Mouse (Mus musculus) gastrocnemius, postnatal 36 days (tissue): ENCODE measurements around the gene Tmco2. TPM values are rescaled to one million over a fixed set of nuclear protein-coding genes. Genes with fewer than 3 reads are reported as not detected.
A peak's percentile ranks its signal among the peaks of the same experiment; 100 is the strongest.
"Not testable (repeated sequence)": the region's sequence is repeated elsewhere in the genome, so short reads cannot be mapped to it uniquely, and the experiment has no call there.

Experiments used
- DNase-seq, 2 experiments: peaks; one replicate each; pipeline ENCODE4 v3.0.0; 2022
- intact Hi-C: fragments of 180-260 bp; cut with DNase I; formaldehyde crosslinking; loops from one replicate; pipeline ENCODE4 v1.15.1; 2025
- long read RNA-seq, 2 experiments: library from polyadenylated mRNA; stranded (forward); transcript quantifications; one replicate each; pipeline ENCODE4 v2.0.0; 2021
- total RNA-seq, 2 experiments: library from RNA; stranded (reverse); gene quantifications; 2 replicates each; pipeline ENCODE4 v1.2.3; 2021

The Tmco2 gene
- total RNA-seq: not detected
- long read RNA-seq, experiment 1: 0 reads
- long read RNA-seq, experiment 2: 0 reads

DNA sequence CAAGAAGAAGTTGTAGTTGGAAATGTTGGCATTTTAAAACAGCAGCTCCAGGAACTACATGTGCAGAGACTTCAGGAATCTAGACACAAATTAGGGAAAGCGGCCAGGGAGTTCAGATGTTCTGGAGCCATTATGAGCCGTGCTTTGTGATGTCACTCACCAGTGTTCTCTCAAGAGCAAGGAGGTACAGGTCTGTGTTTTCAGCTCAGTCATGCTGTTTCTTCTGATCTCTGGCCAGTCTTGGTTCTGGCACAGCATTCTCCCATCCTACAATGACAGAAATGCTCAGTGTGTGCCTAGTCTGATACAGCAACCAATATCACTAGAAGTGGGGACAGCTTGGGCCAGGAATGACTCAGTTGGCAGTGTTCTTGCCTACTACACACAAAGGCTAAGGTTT, at the start of gene Tmco2:
Tmco2 (minus strand) TSS at position 101 of the 400 bp plus-strand sequence.
- no peak for DNase-seq
- intact Hi-C loops: no loop called here

DNA sequence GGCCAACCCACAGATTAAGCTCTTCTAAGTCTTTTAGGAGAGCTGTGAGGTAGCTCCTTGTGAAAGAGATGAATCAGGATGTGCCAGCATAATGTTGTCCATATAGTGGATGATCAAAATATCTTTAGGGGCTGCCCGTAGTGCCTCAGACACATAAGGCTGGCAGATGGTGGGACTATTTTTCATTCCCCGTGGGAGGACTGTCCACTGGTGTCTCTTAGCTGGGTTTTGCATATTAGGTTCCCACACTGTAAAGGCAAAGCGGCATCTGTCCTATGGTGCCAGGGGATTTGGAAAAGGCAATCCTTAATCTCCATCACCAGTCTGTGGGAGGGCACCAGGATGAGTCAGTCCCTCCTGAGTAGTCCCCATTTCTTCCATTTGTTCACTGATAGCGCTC, 5.7 kb downstream of the Tmco2 start:
- intact Hi-C loops: no loop called here
- DNase-seq: no peak

DNA sequence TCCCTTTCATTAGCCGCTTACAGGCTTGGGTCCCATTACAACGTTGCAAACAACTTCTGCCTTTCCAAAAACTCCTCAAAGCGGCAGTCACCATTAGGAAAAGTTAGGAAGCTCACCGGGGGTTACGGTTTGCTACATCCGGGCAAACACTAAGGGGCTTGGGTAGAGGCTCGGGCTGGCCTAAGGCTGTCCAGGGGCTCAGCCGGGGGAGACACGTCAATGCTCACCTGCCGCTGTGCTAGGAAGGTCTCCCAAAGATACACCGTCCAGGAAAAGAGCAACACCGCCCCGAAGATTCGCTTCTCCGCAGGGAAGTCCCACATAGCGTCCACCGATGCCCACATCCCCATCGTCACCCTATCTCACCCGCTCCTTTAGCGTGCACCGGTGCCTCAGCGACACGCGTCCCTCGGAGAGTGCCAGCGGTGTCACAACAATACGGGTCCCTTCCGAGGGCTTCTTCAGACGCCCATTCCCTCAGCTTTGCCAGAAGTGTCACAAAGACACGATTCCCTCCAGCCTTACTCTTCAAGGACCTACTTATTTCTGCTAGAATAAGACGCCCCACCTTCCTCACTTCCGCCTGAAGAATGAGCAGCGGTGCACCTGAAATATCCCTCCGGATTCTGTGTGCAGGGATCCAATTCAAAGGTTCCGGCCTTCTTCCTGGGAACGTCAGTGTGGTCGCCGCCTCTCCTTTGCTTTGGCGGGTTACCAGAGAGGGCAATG, 11.2 kb downstream of the Tmco2 start, which contains the start of gene Zmpste24:
Zmpste24 (minus strand) TSS at position 592 of the 729 bp plus-strand sequence.
- intact Hi-C loops: no loop called here
- peak; percentile 64 to 75 for DNase-seq

DNA sequence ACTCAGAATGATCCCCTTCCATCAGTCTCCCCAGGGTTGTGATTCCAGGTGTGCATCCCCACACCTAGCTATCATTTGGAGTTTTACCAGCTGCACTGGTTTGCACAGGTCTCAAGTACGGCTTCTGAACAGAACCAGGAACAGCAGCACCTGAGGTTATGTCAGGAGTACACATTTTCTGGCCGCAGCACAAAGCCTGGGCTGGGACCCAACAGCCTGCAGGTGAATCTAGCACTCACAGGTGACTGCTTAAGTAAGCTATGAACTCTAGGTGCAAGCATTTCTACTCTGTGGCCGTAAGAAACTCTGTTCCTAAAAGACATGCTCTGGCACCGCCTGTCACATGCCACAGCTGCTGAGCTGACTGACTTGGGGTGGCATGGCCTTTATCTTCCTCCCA, 18.8 kb downstream of the Tmco2 start:
- intact Hi-C loops: no loop called here
- no peak for DNase-seq

DNA sequence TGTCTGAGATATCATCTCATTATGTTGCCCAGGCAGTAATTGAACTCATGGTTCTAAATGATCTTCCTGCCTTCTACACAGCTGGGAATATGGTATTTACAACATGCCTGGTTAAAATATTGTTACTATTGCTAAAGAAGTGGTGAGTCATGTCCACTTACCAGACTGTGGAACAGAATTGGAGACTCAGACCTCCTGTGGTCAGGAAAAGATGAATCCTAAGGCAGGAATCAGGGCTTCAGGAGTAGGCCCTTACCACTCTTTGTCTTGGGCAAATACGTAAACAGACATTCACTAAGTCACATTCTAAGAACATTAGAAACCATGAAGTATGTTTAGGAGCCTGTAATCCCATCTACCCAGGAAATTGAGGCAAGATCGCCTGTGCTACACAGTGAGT, 20.3 kb downstream of the Tmco2 start:
- DNase-seq: no peak
- intact Hi-C loops: no loop called here

DNA sequence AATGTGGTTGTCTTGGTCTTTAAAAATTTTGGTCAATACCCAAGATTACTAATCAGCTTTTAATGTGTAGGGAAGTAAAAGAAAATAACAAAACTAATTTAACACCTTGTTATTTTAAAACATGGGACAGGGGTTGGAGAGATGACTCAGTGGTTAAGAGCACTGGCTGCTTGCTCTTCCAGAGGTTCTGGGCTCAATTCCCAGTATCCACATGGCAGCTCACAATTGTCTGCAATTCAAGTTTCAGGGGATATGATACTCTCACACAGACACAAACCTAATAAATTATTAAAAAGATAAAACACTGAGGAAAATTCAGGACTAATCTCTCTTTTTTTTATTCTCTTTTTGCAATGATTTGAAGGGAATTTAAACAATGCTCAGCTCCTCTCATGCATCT, 24.5 kb downstream of the Tmco2 start:
- DNase-seq: no peak
- intact Hi-C loops: loop anchor here (5.0 kb wide), 1 partner anchor 133 kb away; the partner anchor contains the start of gene Rlf

DNA sequence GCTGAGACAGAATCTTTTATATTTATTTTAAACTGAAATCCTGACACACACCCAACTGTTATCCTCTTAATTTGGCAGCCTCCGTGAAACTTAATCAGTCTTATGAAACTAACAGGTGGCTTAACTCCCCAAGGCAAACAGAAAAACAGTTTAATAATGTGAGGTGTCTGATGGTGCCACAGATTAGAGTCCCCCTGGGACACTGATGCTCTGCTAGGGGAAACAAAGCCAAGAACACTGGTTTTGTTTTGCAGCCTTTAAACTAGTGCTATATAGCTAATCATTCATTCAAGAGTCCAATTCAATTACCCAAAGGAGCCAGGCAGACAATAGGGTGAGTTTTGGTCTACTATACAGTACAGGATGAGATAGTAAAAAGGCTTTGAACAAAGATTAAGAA, 28.6 kb downstream of the Tmco2 start:
- intact Hi-C loops: loop anchor here (5.0 kb wide), 1 partner anchor 137 kb away; the partner anchor contains the start of gene Rlf
- no peak for DNase-seq

DNA sequence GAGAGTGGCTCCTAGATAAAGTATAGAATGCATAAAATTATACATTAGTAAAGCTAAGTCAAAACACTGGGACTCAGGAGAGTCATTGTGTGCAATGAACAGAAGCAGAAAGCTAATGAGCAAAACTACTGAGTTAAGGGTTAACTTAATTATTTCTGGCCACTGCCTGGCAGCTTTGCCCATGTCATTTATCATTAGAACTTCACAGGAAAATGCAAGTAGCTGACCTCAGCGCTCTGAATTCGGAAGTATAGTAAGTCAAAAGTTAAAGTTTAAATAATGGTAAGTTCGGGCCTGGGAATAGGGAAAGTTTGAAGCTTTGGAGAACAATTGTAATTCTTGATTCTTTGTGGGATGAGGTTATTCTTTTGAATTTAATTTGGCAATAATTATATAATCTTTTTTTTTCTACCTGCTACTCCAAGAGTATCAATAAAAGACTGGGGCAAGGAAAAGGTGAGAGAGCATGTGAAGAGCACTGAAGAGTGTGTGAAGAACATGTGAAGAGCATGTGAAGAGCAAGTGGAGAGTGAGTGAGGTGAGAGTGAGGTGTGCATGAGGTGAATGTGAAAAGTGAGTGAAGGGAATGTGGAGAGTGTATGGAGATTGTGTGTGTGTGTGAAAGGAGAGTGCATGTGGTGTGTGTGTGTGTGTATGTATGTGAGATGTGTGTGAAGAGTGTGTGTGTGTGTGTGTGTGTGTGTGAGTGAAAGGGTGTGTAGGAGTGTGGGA, 30.9 kb downstream of the Tmco2 start:
- intact Hi-C loops: no loop called here
- no peak for DNase-seq

DNA sequence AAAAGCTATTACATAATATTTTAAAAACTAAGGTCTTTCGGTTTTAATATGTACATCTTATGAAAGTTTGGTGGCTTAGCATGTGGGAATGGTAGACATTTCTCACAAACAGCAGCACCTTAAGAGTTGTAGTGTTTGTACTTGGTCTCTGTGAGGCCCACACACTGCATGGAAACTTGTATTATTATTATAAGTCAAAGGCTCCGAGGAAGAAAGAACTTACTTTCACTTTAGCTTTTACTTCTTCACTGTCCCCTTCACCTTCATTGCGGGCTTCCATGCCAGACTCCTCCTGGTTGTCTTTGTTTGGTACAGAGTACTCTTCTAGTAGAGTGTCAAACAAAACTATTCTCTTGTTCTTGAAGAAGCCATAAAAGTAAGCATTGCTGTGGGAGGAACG, 34.8 kb downstream of the Tmco2 start:
- intact Hi-C loops: no loop called here
- no peak for DNase-seq

DNA sequence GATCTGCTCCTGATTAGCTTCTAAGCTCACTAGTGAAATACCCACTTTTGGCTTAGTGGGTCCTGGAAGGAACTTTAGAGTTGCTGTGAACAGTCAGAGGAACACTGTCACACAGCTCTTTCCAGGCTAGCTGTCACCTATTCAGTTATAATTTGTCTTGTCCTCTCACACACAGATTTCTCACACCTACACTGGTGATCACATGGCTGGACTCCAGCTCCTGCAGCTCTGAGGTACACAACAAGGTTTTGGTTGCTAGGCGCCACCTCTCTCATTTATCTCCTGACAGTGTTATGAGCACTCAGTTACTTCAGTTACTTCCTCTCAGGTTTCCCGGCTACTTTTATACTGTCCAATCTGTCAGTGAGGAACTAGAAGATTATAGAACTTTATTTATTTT, 43.7 kb downstream of the Tmco2 start:
- intact Hi-C loops: no loop called here
- DNase-seq: no peak

DNA sequence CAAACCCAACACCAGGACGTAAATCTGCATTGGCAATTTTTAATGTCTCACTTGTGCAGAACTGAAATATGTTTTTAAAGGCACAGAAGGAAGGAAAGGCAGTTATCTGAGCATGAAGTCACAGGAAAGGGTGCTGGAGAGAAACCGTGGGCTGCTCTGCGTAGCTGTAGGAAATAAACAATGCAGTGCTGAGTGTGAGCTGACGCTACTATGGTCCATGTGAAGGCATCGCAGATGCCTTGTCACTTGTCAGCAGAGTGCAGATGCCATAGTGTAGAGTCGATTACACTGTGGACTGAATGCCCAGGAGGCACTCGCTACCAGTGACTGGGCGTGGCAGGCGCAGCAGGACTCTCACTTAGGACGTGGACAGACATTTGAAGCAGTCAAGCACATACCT, 49.8 kb downstream of the Tmco2 start:
- DNase-seq, intact Hi-C loops: not testable (repeated sequence)

DNA sequence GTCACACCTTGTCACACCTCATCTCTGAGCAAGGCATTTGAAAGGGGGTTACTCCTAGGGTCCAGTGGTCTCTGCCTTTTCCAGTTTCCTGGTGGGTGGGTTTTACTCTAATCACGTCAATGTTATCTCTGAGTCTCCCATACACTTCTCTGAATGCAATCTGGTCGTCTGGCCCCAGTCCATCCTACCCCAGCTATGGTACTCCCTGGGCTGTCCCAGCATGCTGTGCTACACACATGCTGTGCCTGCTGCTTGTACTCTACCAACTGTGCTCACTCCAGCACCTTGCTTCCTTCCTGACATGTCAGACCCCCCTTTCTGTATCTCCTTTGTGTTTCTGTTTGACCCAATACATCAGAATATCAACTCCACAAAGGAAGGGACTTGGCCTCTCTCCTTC, 52.0 kb downstream of the Tmco2 start:
- intact Hi-C loops: no loop called here
- no peak for DNase-seq

DNA sequence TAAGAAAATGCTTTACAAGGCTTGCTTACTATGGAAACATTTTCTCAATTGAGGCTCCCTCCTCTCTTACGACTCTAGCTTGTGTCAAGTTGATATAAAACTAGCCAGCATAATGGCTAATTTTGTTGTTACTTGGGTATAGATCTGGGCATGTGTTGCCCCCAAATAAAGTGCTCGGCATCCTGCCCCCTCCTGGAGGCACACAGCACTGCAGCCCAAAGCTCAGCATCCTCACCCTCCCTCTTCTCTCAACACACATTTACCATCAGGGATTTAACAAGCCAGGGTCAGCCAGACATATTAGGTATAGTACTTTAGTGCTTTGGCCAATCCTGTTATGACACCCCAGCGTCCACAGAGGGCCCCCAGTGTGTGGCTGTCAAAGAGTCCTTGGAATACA, 52.7 kb downstream of the Tmco2 start:
- intact Hi-C loops: no loop called here
- DNase-seq: no peak

Other genes with a start within 250 kb of the Tmco2 start
- 1 to 10 TPM; 1.4 TPM for gene Exo5, start 184.2 kb downstream of the Tmco2 start, total RNA-seq
- gene Zfp69, start 157.5 kb downstream of the Tmco2 start, total RNA-seq: under 1 TPM; 0.48 to 0.59 TPM
- gene Smap2, start 92.0 kb downstream of the Tmco2 start, total RNA-seq: 10 to 100 TPM; 13.7 to 14.4 TPM
- gene Col9a2, start 69.8 kb downstream of the Tmco2 start, total RNA-seq: under 1 TPM; 0.23 to 0.54 TPM
- gene Zmpste24, start 11.0 kb downstream of the Tmco2 start, total RNA-seq: 10 to 100 TPM; 15.7 to 16.1 TPM
- 1 to 10 TPM; 6.8 to 7.6 TPM for gene Rlf, start 105.9 kb upstream of the Tmco2 start, total RNA-seq
- not detected for gene Gm12888, start 215.7 kb upstream of the Tmco2 start, total RNA-seq